Mouse (Mus musculus) heart, embryonic 11.5 days (tissue): ENCODE data around the gene 1700086D15Rik. TPM values are rescaled to one million over a fixed set of nuclear protein-coding genes. Genes with fewer than 3 reads are reported as not detected.
A peak's percentile ranks its signal among the peaks of the same experiment; 100 is the strongest.

ENCODE experiments used
- ATAC-seq: fragments of 200-750 bp; cut with Nextera tagmentation; replicated peaks from 2 replicates; pipeline ENCODE4 v1.8.0; 2017; ENCODE audit warnings: moderate library complexity; ENCODE audit not compliant: insufficient number of reproducible peaks, low FRiP score, low TSS enrichment
- H3K27ac ChIP-seq: fragments of 300-500 bp; sonication (generic); 2 replicates; pipeline ENCODE4 v1.5.1; 2014; ENCODE audit warnings: mild to moderate bottlenecking, low read depth, low read length
- H3K27me3 ChIP-seq: fragments of 300-500 bp; sonication (generic); 2 replicates; pipeline ENCODE4 v1.6.1; 2014; ENCODE audit warnings: mild to moderate bottlenecking, low read length, mixed read lengths; ENCODE audit not compliant: control insufficient read depth, insufficient read depth
- H3K36me3 ChIP-seq: fragments of 300-500 bp; sonication (generic); 2 replicates; pipeline ENCODE4 v1.6.1; 2014; ENCODE audit warnings: mild to moderate bottlenecking, low read length, moderate library complexity, mixed read lengths; ENCODE audit not compliant: control insufficient read depth, insufficient read depth
- H3K4me1 ChIP-seq: fragments of 300-500 bp; sonication (generic); 2 replicates; pipeline ENCODE4 v1.6.1; 2014; ENCODE audit warnings: low read length; ENCODE audit not compliant: control insufficient read depth, insufficient read depth
- H3K4me2 ChIP-seq: fragments of 300-500 bp; sonication (generic); 2 replicates; pipeline ENCODE4 v1.6.1; 2014; ENCODE audit warnings: mild to moderate bottlenecking, moderate library complexity
- H3K4me3 ChIP-seq: fragments of 300-500 bp; sonication (generic); 2 replicates; pipeline ENCODE4 v1.5.1; 2014; ENCODE audit warnings: low read depth, low read length
- H3K9ac ChIP-seq: fragments of 300-500 bp; sonication (generic); 2 replicates; pipeline ENCODE4 v1.6.1; 2014; ENCODE audit warnings: mild to moderate bottlenecking, low read depth, low read length, moderate library complexity
- H3K9me3 ChIP-seq: fragments of 300-500 bp; sonication (generic); replicated peaks from 2 replicates; pipeline ENCODE4 v1.6.1; 2016; ENCODE audit warnings: low read length; ENCODE audit not compliant: control insufficient read depth
- WGBS: fragments of 180-500 bp; shearing (Covaris S2); extraction: QIAGEN DNeasy Blood & Tissue Kit; methylation state at CpG from one replicate; pipeline ENCODE4 v1.1.7; 2014; ENCODE audit not compliant: insufficient replicate concordance; 5-methylcytosine and 5-hydroxymethylcytosine counted together
- polyA plus RNA-seq: library from polyadenylated mRNA; unstranded; fragments of >200 nt; fragmentation: Nextera tagmentation; extraction: Ambion mirVana; gene quantifications from 2 replicates; pipeline ENCODE4 v1.2.1, GENCODE M21; 2014

The 1700086D15Rik gene
- polyA plus RNA-seq, 1 experiment from 2014 or later, result 0.43 TPM

- ATAC-seq, result no peak
- no peak overlapping the region for H3K4me2 ChIP-seq
Observed at GRCm38 (mm10) chr11:65185114-65185513, 25.4 kb upstream of the 1700086D15Rik start.

GRCm38 (mm10) chr11:65170121-65170750 lies 10.5 kb upstream of the 1700086D15Rik start:
- ATAC-seq, result no peak
- WGBS, result 80% methylated on average over 4 of the region's 4 CpGs
- no peaks in the 10 kb centered on the region for H3K36me3 ChIP-seq

More at GRCm38 (mm10) chr11:65185114-65185513, 25.4 kb upstream of the 1700086D15Rik start:
- Histone ChIP-seq H3K9ac (no peak overlapping the region), H3K4me1 (no peaks in the 10 kb centered on the region), H3K27me3 (no peaks in the 10 kb centered on the region), H3K27ac (no peak overlapping the region), H3K36me3 (peaks cover 7% of the 10 kb centered on the region; the same call in 1 of the 2 replicates), H3K9me3 (no peaks in the 10 kb centered on the region), H3K4me3 (no peak overlapping the region)
- 71% methylated on average over 1 of the region's 1 CpGs for WGBS

DNA sequence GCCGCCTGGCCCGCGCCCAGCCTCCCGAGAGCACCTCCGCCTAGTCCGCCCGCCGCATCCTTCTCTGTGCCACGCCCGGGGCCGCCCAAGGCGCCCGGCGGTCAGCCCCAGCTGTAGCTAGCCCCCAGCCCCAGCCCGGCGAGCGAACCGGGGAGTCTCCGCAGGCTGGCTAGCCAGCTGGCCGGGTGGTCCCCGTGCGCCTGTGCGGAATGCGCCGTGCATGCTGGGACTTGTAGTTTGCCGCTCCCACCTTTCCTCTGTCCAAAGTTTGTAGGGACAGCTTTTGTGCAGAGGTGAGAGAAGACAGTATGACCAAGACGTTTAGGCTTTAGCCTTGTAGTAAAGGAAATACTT lies 3.1 kb upstream of the 1700086D15Rik start, which contains the start of gene Arhgap44:
Gene Arhgap44, minus strand, starts transcription at position 195 of the 354 bp plus-strand sequence.
- Histone ChIP-seq H3K36me3 (no peaks in the 10 kb centered on the region), H3K4me3 (peak within 1 kb of the TSS; percentile 95), H3K9me3 (no peaks in the 10 kb centered on the region), H3K27me3 (0 out of 2 replicates have a peak, but pooled peaks cover 2% of the 10 kb centered on the region), H3K4me2 (peak within 1 kb of the TSS; percentile 97), H3K9ac (peak within 1 kb of the TSS; percentile 86), H3K27ac (no peak within 1 kb of the TSS), H3K4me1 (peaks cover 9% of the 10 kb centered on the region; the same call in 1 of the 2 replicates)
- peak; percentile 55; the same call in 1 of the 2 replicates for ATAC-seq
- WGBS, result under 1% methylated on average over 27 of the region's 27 CpGs

More at GRCm38 (mm10) chr11:65170121-65170750, 10.5 kb upstream of the 1700086D15Rik start:
- Histone ChIP-seq H3K9me3 (no peaks in the 10 kb centered on the region), H3K4me3 (no peak overlapping the region), H3K4me1 (0 out of 2 replicates have a peak, but pooled peaks cover 5% of the 10 kb centered on the region), H3K27me3 (0 out of 2 replicates have a peak, but pooled peaks cover 2% of the 10 kb centered on the region), H3K27ac (no peak overlapping the region), H3K9ac (no peak overlapping the region), H3K4me2 (no peak overlapping the region)

GRCm38 (mm10) chr11:65161881-65162766 lies 2.4 kb upstream of the 1700086D15Rik start:
- Histone ChIP-seq H3K27me3 (0 out of 2 replicates have a peak, but pooled peaks cover 2% of the 10 kb centered on the region), H3K27ac (no peak overlapping the region), H3K9ac (peak overlapping the region; percentile 86), H3K4me2 (peak overlapping the region; percentile 97), H3K9me3 (no peaks in the 10 kb centered on the region), H3K4me3 (peak overlapping the region; percentile 95), H3K4me1 (peaks cover 12% of the 10 kb centered on the region; the same call in 1 of the 2 replicates), H3K36me3 (no peaks in the 10 kb centered on the region)
- WGBS, result under 1% methylated on average over 46 of the region's 49 CpGs
- 0 out of 2 replicates have a peak, but pooled peaks have one; percentile 44 for ATAC-seq

DNA sequence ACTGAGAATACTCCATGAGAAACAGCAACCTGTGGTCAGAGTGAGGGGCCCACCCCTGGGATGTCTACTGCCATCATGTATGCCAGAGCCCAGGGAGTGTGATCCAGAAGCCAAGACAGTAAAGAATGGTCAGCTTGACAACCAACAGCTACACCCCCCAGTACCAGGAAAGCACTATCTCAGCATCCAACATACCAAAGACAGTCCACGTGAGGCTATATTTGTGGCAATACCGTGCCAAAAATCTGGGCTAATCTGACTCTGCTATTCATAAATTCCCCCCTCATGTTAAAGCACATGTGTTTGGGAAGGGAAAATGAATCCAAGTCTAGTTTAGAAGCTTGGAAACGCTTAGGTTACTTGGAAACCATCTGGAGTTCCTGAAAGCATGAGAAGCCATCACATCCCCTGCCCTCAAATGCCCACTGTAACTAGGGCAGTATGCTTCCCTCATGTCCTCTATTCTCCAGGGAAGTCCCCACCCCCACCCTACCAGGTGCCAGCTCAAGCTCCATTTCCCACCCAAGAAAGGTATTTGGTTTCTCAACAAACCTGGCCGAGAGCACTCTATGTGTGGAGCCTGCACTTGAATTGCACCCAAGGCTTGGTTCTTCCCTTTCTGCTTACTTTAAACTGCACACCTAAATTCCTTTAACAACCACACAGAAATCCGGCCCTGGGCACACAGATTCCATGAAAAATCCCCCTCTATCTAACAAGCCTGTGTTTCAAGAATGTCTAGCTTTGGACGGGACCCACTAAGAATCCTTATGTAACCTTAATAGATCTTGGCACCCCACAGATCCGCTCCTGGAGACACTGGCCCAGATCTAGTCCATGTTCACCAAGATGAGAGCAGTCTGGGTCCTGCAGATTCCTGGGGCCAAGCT lies 1.5 kb upstream of the 1700086D15Rik start:
- no peaks in the 10 kb centered on the region for H3K9me3 ChIP-seq
- WGBS, result 53% methylated on average over 7 of the region's 7 CpGs
- peak overlapping the region; percentile 95 for H3K4me3 ChIP-seq
- no peaks in the 10 kb centered on the region for H3K36me3 ChIP-seq
- no peaks in the 10 kb centered on the region for H3K27me3 ChIP-seq
- ATAC-seq, result no peak
- peak overlapping the region; percentile 97 for H3K4me2 ChIP-seq
- H3K4me1 ChIP-seq, result peaks cover 12% of the 10 kb centered on the region; the same call in 1 of the 2 replicates
- H3K27ac ChIP-seq, result no peak overlapping the region
- no peak overlapping the region for H3K9ac ChIP-seq

GRCm38 (mm10) chr11:65158658-65158990 lies 1.1 kb downstream of the 1700086D15Rik start:
- Histone ChIP-seq H3K27ac (no peak overlapping the region), H3K4me2 (no peak overlapping the region), H3K36me3 (no peaks in the 10 kb centered on the region), H3K9ac (no peak overlapping the region), H3K4me1 (peaks cover 16% of the 10 kb centered on the region), H3K27me3 (no peaks in the 10 kb centered on the region), H3K4me3 (no peak overlapping the region), H3K9me3 (no peaks in the 10 kb centered on the region)
- WGBS, result 94% methylated on average over 5 of the region's 5 CpGs
- ATAC-seq, result no peak

GRCm38 (mm10) chr11:65157966-65158657 lies 1.6 kb downstream of the 1700086D15Rik start:
- no peak overlapping the region for H3K27ac ChIP-seq
- ATAC-seq, result no peak
- 89% methylated on average over 20 of the region's 20 CpGs for WGBS
- peaks cover 18% of the 10 kb centered on the region for H3K4me1 ChIP-seq
- no peak overlapping the region for H3K4me3 ChIP-seq
- no peaks in the 10 kb centered on the region for H3K27me3 ChIP-seq
- H3K4me2 ChIP-seq, result no peak overlapping the region
- no peaks in the 10 kb centered on the region for H3K36me3 ChIP-seq
- H3K9me3 ChIP-seq, result no peaks in the 10 kb centered on the region
- no peak overlapping the region for H3K9ac ChIP-seq
